Mouse (Mus musculus) urinary bladder, postnatal 0 days (tissue): Measurements from ENCODE around the gene Sox30. TPM values are rescaled to one million over a fixed set of nuclear protein-coding genes. Genes with fewer than 3 reads are reported as not detected.

Experiments used
- polyA plus RNA-seq: library from polyadenylated mRNA; unstranded; fragments of >200 nt; fragmentation: Nextera tagmentation; extraction: Ambion mirVana; gene quantifications from 2 replicates; pipeline ENCODE4 v1.2.1, GENCODE M21; 2015

The Sox30 gene
- polyA plus RNA-seq = 0.16 and 0.17 TPM in 2 replicates

DNA sequence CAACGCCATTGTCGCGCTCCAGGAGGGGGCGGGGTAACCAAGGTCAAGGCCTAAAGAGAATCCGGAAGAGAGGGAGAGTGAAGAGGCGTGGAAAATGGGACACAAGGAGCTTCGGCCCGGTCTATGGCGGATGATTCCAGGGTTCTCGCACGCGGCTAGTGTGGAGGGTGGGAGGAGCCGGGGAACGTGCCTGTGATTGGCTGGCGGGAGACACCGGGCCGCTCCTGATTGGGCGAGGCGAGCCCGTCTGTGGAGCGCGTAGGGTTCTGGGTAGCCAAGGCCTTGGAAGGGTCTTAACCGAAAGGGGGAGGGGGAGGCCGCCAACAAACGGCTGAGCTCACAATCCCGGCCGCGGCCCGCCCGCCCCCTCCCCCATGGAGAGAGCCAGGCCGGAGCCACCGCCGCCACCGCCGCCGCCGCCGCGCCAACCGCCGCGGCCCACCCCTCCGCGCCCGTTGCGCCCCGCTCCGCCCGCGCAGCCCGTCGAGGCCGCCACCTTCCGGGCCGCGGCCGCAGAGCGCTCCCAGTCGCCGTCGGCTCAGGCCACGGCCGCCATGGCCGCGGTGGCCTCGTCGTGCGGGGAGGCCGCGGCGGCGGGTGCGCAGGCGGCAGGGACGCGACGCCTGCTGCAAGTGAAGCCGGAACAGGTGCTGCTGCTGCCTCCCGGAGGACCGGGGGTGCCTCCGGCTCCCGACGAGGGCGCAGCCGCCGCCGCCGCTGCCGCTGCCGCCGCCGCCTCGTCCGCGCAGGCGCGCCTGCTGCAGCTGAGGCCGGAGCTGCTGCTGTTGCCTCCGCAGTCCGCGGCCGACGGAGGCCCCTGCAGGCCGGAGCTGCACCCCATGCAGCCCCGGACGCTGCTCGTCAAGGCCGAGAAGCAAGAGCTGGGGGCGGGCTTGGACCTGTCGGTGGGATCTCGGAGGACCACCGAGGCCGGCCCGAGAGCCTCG, at the start of gene Sox30:
TSS of gene Sox30 (plus strand) at position 365 of the 947 bp plus-strand sequence.

GRCm38 (mm10) chr11:45944643-45945156, 35.4 kb upstream of the Sox30 start, which contains the start of gene Lsm11:
Gene Lsm11 (minus strand): TSS chr11:45944935.

DNA sequence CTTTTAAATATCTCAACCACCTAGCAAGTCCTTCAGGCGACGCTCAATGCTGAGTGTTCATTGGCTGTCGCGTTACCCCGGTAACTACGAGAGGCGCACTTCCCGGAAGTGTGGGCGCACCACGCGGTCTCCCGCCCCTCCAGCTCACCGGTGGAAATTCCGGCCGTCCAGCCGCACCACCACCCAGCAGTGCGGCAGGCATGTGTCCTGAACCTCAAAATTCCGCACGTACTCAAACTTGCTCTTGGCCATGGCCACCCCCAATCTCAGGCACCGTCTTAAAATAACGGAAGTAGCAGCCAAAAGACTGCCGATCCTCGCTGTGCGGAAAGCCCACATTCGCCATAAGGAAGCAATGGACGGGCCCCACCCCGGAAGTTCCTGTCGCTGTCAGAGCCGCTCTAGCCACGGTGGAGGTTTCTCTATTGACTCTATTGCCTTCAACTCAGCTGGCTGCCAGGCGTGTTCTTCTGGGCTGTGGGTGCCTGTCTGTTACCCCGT, 24.9 kb upstream of the Sox30 start, which contains the start of gene Thg1l:
TSS of gene Thg1l (minus strand) at position 368 of the 501 bp plus-strand sequence.

DNA sequence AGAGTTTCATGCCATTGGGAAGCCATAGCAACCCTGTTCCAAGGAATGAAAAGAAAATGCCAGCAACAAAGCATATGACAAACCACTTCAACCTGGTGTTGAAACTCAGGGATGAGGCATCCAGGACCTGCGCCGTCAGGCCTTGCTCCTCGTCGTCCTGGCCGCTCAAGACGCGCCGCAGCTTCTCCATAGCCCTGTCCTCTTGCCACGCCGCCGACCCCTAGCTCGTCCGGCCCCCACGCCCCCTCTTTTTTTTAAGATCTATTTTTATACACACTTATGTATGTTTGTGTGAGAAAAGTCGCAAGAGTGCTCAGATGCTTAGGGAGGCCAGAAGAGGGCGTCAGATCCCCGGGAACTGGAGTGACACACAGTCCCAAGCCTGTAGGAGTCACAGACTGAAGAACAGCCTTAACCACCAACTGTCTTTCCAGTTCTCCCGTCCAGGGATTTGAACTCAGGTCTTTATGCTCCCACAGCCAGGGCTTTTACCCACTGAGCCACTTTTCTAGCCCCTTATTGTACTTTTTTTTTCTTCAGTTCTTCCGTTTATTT, 72.1 kb downstream of the Sox30 start, which contains the start of gene Gm12166:
TSS of gene Gm12166 (minus strand) at position 217 of the 555 bp plus-strand sequence.

GRCm38 (mm10) chr11:46055896-46056769, 76.0 kb downstream of the Sox30 start, which contains the start of gene Adam19:
Gene Adam19 (plus strand): TSS chr11:46055992.

Other genes starting within 250 kb of the Sox30 start
- 42.8 and 49.7 TPM in 2 replicates for gene Clint1, start 128.3 kb upstream of the Sox30 start, polyA plus RNA-seq
- gene Lsm11, start 35.4 kb upstream of the Sox30 start, polyA plus RNA-seq = 3.5 and 4.3 TPM in 2 replicates
- 7.0 and 7.3 TPM in 2 replicates for gene Thg1l, start 24.8 kb upstream of the Sox30 start, polyA plus RNA-seq
- gene Gm12166, start 72.0 kb downstream of the Sox30 start, polyA plus RNA-seq = 5.2 and 5.5 TPM in 2 replicates
- gene Adam19, start 75.7 kb downstream of the Sox30 start, polyA plus RNA-seq = 14.9 and 18.4 TPM in 2 replicates
- 117 and 131 TPM in 2 replicates for gene Nipal4, start 186.2 kb downstream of the Sox30 start, polyA plus RNA-seq